Mouse (Mus musculus): ENCODE data around the gene Loxl1. TPM values are rescaled to one million over a fixed set of nuclear protein-coding genes. Genes with fewer than 3 reads are reported as not detected.
A peak's percentile ranks its signal among the peaks of the same experiment; 100 is the strongest.

The Loxl1 gene
- total and polyA plus RNA-seq, 3 experiments: not detected

GRCm38 (mm10) chr9:58341795-58342194 is 28.8 kb upstream of the Loxl1 start:
- TF ChIP-seq CTCF (conservative IDR thresholded peaks at IDR 0.05 in 1 of 2, IDR thresholded peaks at IDR 0.05 in 1 of 2; ENCODE audit: low read depth in 2 of 2, low read length in 2 of 2): peak in 1 of 2 experiments; percentile 31; a peak in 1 of 4 replicates
- peak; percentile 70; the same call in 1 of the 2 replicates for TF ChIP-seq MYC (IDR thresholded peaks at IDR 0.05; ENCODE audit: low read depth, low read length)
- no peak for TF ChIP-seq ETS1 (conservative IDR thresholded peaks at IDR 0.05; ENCODE audit: low read depth, low read length)
- no peak for DNase-seq (ENCODE audit: extremely low read depth)
- dilution Hi-C loops (cut with MboI; ENCODE audit: extremely low pct_ligation_motif_present, extremely low pct_unique_long_range_greater_than_20kb, low sequenced_read_pairs): no loop called here
- H3K4me1 ChIP-seq (ENCODE audit: control insufficient read depth in 1 of 2, insufficient read depth in 2 of 2): peaks cover 6 to 55% of the 10 kb centered on the region in 2 experiments; a peak in 3 of 4 replicates
- no peak overlapping the region for H3K4me2 ChIP-seq (ENCODE audit: insufficient read depth, low read depth, poor library complexity, severe bottlenecking)
- no peak overlapping the region for H3K4me3 ChIP-seq (replicated peaks in 1 of 3; ENCODE audit: low read depth in 2 of 3, low read length in 2 of 3, poor library complexity in 1 of 3)
- no peak overlapping the region for H3K27ac ChIP-seq (ENCODE audit: insufficient read depth, low read depth)
- peaks cover 20% of the 10 kb centered on the region for H3K79me2 ChIP-seq (replicated peaks; ENCODE audit: control insufficient read depth, extremely low read depth, insufficient read depth, poor library complexity, severe bottlenecking)
- peaks cover 42 to 75% of the 10 kb centered on the region in 2 experiments for H3K36me3 ChIP-seq (replicated peaks in 1 of 2; ENCODE audit: control insufficient read depth in 1 of 2, insufficient read depth in 1 of 2, low read length in 1 of 2)
- no peaks in the 10 kb centered on the region for H3K9me3 ChIP-seq (replicated peaks; ENCODE audit: low read length)
- no peak overlapping the region for H3K9ac ChIP-seq (ENCODE audit: insufficient read depth, low read depth)
- no peaks in the 10 kb centered on the region for H3K27me3 ChIP-seq (replicated peaks)
- in situ Hi-C loops (cut with MboI; ENCODE audit: low pct_ligation_motif_present, low pct_unique_long_range_greater_than_20kb, low sequenced_read_pairs): no loop called here

DNA sequence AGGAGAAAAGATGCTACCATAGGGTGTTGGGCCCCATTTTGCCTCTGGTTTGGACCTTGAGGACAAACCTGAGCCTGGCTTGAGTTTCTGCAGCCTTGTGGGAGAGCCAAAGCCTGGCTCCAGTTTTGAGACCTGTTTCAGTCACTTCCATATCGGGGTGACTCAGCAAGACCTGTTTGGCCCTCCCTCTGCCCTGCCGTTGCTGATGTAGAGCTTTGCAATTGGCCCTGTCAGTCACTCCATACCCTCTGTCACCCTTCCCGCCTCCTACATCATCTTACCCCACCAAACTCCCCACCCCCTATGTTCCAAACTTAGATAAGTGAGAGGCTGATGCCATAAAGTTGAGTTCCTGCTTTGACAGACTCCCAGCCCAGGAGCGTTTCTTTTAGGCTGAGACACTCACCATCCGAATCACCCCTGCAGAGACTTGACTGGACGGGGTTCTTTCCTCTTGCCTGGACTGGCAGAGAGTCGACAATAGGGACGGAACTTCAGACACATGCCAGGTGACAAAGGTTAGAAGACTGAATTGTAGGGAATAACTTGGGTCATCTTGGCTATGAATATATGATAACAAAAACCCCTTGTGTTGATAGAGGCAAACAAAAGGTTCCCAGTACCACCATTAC is 23.8 kb upstream of the Loxl1 start:
- dilution Hi-C loops (cut with MboI; ENCODE audit: extremely low pct_ligation_motif_present, extremely low pct_unique_long_range_greater_than_20kb, low sequenced_read_pairs) (no loop called here), in situ Hi-C loops (cut with MboI; ENCODE audit: low pct_ligation_motif_present, low pct_unique_long_range_greater_than_20kb, low sequenced_read_pairs) (loop anchor here (5.0 kb wide), 1 partner anchor 201 kb away; no protein-coding TSS in a partner anchor)
- H3K27me3 ChIP-seq (replicated peaks): no peaks in the 10 kb centered on the region
- peak; percentile 94 for DNase-seq (ENCODE audit: extremely low read depth)
- peaks cover 16% of the 10 kb centered on the region for H3K9me3 ChIP-seq (replicated peaks; ENCODE audit: low read length)
- peak overlapping the region; percentile 99 for H3K4me2 ChIP-seq (ENCODE audit: insufficient read depth, low read depth, poor library complexity, severe bottlenecking)
- peak overlapping the region; percentile 82 for H3K27ac ChIP-seq (ENCODE audit: insufficient read depth, low read depth)
- H3K79me2 ChIP-seq (replicated peaks; ENCODE audit: control insufficient read depth, extremely low read depth, insufficient read depth, poor library complexity, severe bottlenecking): peaks cover 20% of the 10 kb centered on the region
- peak overlapping the region; percentile 96 for H3K9ac ChIP-seq (ENCODE audit: insufficient read depth, low read depth)
- peaks cover 6 to 33% of the 10 kb centered on the region in 2 experiments for H3K4me1 ChIP-seq (ENCODE audit: control insufficient read depth in 1 of 2, insufficient read depth in 2 of 2)
- H3K36me3 ChIP-seq (replicated peaks in 1 of 2; ENCODE audit: control insufficient read depth in 1 of 2, insufficient read depth in 1 of 2, low read length in 1 of 2): peaks cover 3 to 25% of the 10 kb centered on the region in 2 experiments
- peak overlapping the region; percentile 65 to 88 (median 66) for H3K4me3 ChIP-seq (replicated peaks in 1 of 3; ENCODE audit: low read depth in 2 of 3, low read length in 2 of 3, poor library complexity in 1 of 3)
- TF ChIP-seq ELF1 (IDR thresholded peaks at IDR 0.05; ENCODE audit: low read depth, low read length) (peak; percentile 51; the same call in 1 of the 2 replicates), NRF1 (IDR thresholded peaks at IDR 0.05; ENCODE audit: low read depth, low read length) (no peak), UBTF (IDR thresholded peaks at IDR 0.05; ENCODE audit: low read depth, low read length) (0 out of 2 replicates have a peak, but pooled peaks have one; percentile 47), KAT2A (IDR thresholded peaks at IDR 0.05; ENCODE audit: insufficient replicate concordance, low read length) (no peak), POLR2A (IDR thresholded peaks at IDR 0.05; ENCODE audit: low read depth, low read length) (peak; percentile 98), JUN (IDR thresholded peaks at IDR 0.05; ENCODE audit: insufficient read depth, low read depth, low read length) (no peak), RAD21 (IDR thresholded peaks at IDR 0.05; ENCODE audit: low read depth, low read length) (no peak), MEF2A (IDR thresholded peaks at IDR 0.05; ENCODE audit: borderline replicate concordance, low read depth, low read length) (no peak), NELFE (IDR thresholded peaks at IDR 0.05; ENCODE audit: low read depth, low read length) (peak; percentile 96), ZMIZ1 (IDR thresholded peaks at IDR 0.05; ENCODE audit: low read depth, low read length) (peak; percentile 98), ZKSCAN1 (IDR thresholded peaks at IDR 0.05; ENCODE audit: borderline replicate concordance, low read depth, low read length) (no peak), ETS1 (conservative IDR thresholded peaks at IDR 0.05; ENCODE audit: low read depth, low read length) (0 out of 2 replicates have a peak, but pooled peaks have one; percentile 43), MAX (IDR thresholded peaks at IDR 0.05; ENCODE audit: low read length) (peak; percentile 71), POLR2AphosphoS2 (IDR thresholded peaks at IDR 0.05; ENCODE audit: low read depth, low read length) (peak; percentile 92), ZNF384 (IDR thresholded peaks at IDR 0.05; ENCODE audit: low read depth, low read length) (no peak), MAFK (IDR thresholded peaks at IDR 0.05; ENCODE audit: insufficient replicate concordance, low read length) (peak; percentile 93), SIN3A (IDR thresholded peaks at IDR 0.05; ENCODE audit: low read length) (peak; percentile 89), ZC3H11A (IDR thresholded peaks at IDR 0.05; ENCODE audit: low read depth, low read length) (no peak), TBP (conservative IDR thresholded peaks at IDR 0.05; ENCODE audit: low read depth, low read length) (peak; percentile 96), E2F4 (IDR thresholded peaks at IDR 0.05; ENCODE audit: insufficient replicate concordance, low read depth, low read length) (peak; percentile 87; the same call in 1 of the 2 replicates), PAX5 (IDR thresholded peaks at IDR 0.05; ENCODE audit: low read length) (no peak), MAZ (IDR thresholded peaks at IDR 0.05; ENCODE audit: low read depth, low read length) (peak; percentile 60; the same call in 1 of the 2 replicates), USF1 (IDR thresholded peaks at IDR 0.05; ENCODE audit: low read depth, low read length) (no peak), HCFC1 (IDR thresholded peaks at IDR 0.05; ENCODE audit: low read depth, low read length) (peak; percentile 36), TCF12 (IDR thresholded peaks at IDR 0.05; ENCODE audit: low read depth, low read length) (peak; percentile 88), EP300 (IDR thresholded peaks at IDR 0.05; ENCODE audit: low read length) (peak; percentile 44; the same call in 1 of the 2 replicates), BHLHE40 (IDR thresholded peaks at IDR 0.05; ENCODE audit: low read depth, low read length) (peak; percentile 27; the same call in 1 of the 2 replicates), RCOR1 (conservative IDR thresholded peaks at IDR 0.05; ENCODE audit: low read depth, low read length) (no peak; the same call in 1 of the 2 replicates), IRF4 (IDR thresholded peaks at IDR 0.05; ENCODE audit: low read depth, low read length) (peak; percentile 48; the same call in 1 of the 2 replicates)

All from CH12.LX (cell line).